Mouse (Mus musculus) left cerebral cortex, postnatal 36 days (tissue): ENCODE data around the gene Gnmt. TPM values are rescaled to one million over a fixed set of nuclear protein-coding genes. Genes with fewer than 3 reads are reported as not detected.
A peak's percentile ranks its signal among the peaks of the same experiment; 100 is the strongest.
"Not testable (repeated sequence)": the region's sequence is repeated elsewhere in the genome, so short reads cannot be mapped to it uniquely, and the experiment has no call there.

Source experiments
- DNase-seq, 2 experiments: peaks; one replicate each; pipeline ENCODE4 v3.0.0; 2021 to 2022; ENCODE audit warnings: low spot score in 2 of 2, mixed read lengths in 1 of 2
- intact Hi-C: fragments of 180-260 bp; cut with DNase I; formaldehyde crosslinking; loops from one replicate; pipeline ENCODE4 v1.15.1; 2025
- total RNA-seq, 2 experiments: library from RNA; stranded (reverse); gene quantifications; 2 replicates each; pipeline ENCODE4 v1.2.3; 2021

The Gnmt gene
- total RNA-seq, result under 1 TPM; 0.52 TPM

- intact Hi-C loops, result no loop called here
- DNase-seq, result no peak
Observed at GRCm38 (mm10) chr17:46728904-46729318, at the start of gene Gnmt. Gnmt (minus strand) TSS chr17:46729168.

GRCm38 (mm10) chr17:46776087-46776486, 47.1 kb upstream of the Gnmt start:
- intact Hi-C loops, result no loop called here
- DNase-seq, result no peak

- intact Hi-C loops, result no loop called here
- no peak for DNase-seq
Observed at GRCm38 (mm10) chr17:46775070-46775469, 46.1 kb upstream of the Gnmt start.

GRCm38 (mm10) chr17:46774131-46774472, 45.1 kb upstream of the Gnmt start:
- intact Hi-C loops, result no loop called here
- DNase-seq, result no peak

GRCm38 (mm10) chr17:46773278-46774130, 44.5 kb upstream of the Gnmt start:
- intact Hi-C loops, result loop anchor here (2.0 kb wide), 1 partner anchor 21 kb away; the partner anchor contains the start of gene Cnpy3
- no peak for DNase-seq

GRCm38 (mm10) chr17:46772404-46773277, 43.7 kb upstream of the Gnmt start, which contains the start of gene 2310039H08Rik:
2310039H08Rik (plus strand) TSS chr17:46772635.
- DNase-seq, result peak; percentile 86 to 88
- intact Hi-C loops, result loop anchor here (2.0 kb wide), 1 partner anchor 20 kb away; the partner anchor contains the start of gene Cnpy3

GRCm38 (mm10) chr17:46772038-46772403, 43.1 kb upstream of the Gnmt start:
- intact Hi-C loops, result loop anchor here (2.0 kb wide), 1 partner anchor 19 kb away; the partner anchor contains the start of gene Cnpy3
- DNase-seq, result no peak

- no peak for DNase-seq
- intact Hi-C loops, result loop anchor here (2.0 kb wide), 1 partner anchor 19 kb away; the partner anchor contains the start of gene Cnpy3
Observed at GRCm38 (mm10) chr17:46771616-46772015, 42.6 kb upstream of the Gnmt start.

GRCm38 (mm10) chr17:46771025-46771424, 42.1 kb upstream of the Gnmt start:
- no peak for DNase-seq
- intact Hi-C loops, result no loop called here

GRCm38 (mm10) chr17:46770546-46770945, 41.6 kb upstream of the Gnmt start:
- intact Hi-C loops, result no loop called here
- DNase-seq, result no peak

GRCm38 (mm10) chr17:46767868-46768267, 38.9 kb upstream of the Gnmt start:
- no peak for DNase-seq
- intact Hi-C loops, result no loop called here

GRCm38 (mm10) chr17:46764916-46765315, 35.9 kb upstream of the Gnmt start:
- DNase-seq, result peak; percentile 62 to 74
- intact Hi-C loops, result not testable (repeated sequence)

GRCm38 (mm10) chr17:46763544-46763943, 34.6 kb upstream of the Gnmt start, which contains the start of gene Ptcra:
Ptcra (minus strand) TSS chr17:46763712.
- intact Hi-C loops, result no loop called here
- no peak for DNase-seq

GRCm38 (mm10) chr17:46758753-46759152, 29.8 kb upstream of the Gnmt start:
- intact Hi-C loops, result no loop called here
- DNase-seq, result peak in 1 of 2 experiments; percentile 47

GRCm38 (mm10) chr17:46751794-46752556, 23.0 kb upstream of the Gnmt start, which contains the start of gene Cnpy3:
Cnpy3 (minus strand) TSS chr17:46752214.
- peak; percentile 97 for DNase-seq
- intact Hi-C loops, result loop anchor here (2.0 kb wide), 1 partner anchor 21 kb away; the partner anchor contains the start of gene 2310039H08Rik

GRCm38 (mm10) chr17:46751056-46751793, 22.3 kb upstream of the Gnmt start:
- intact Hi-C loops, result no loop called here

GRCm38 (mm10) chr17:46750580-46750979, 21.6 kb upstream of the Gnmt start:
- no peak for DNase-seq
- intact Hi-C loops, result no loop called here

More at GRCm38 (mm10) chr17:46751056-46751793, 22.3 kb upstream of the Gnmt start:
- DNase-seq, result no peak

GRCm38 (mm10) chr17:46749282-46749681, 20.3 kb upstream of the Gnmt start:
- no peak for DNase-seq
- intact Hi-C loops, result no loop called here

GRCm38 (mm10) chr17:46747806-46748205, 18.8 kb upstream of the Gnmt start:
- intact Hi-C loops, result no loop called here
- DNase-seq, result no peak
